Mouse (Mus musculus): ENCODE data around the gene Fam69a.

GRCm38 (mm10) chr5:107915280-107915679, 71.6 kb downstream of the Fam69a start:
- TF ChIP-seq GATA1 (IDR thresholded peaks at IDR 0.05; ENCODE audit: borderline replicate concordance, low read length), result no peak
- TF ChIP-seq FLI1 (IDR thresholded peaks at IDR 0.05; ENCODE audit: low read length), result no peak
